Mouse (Mus musculus) granulocyte monocyte progenitor cell, adult 5-6 weeks (primary cell): ENCODE measurements around the gene Slc16a12. TPM values are rescaled to one million over a fixed set of nuclear protein-coding genes. Genes with fewer than 3 reads are reported as not detected.

ENCODE experiments used
- total RNA-seq, 2 experiments: library from RNA; stranded (forward) in 1 of 2; stranded (reverse) in 1 of 2; fragments of 200-712, 200-1000 nt in 1 of 2; fragments of >200 nt in 1 of 2; fragmentation: Nextera tagmentation in 1 of 2; gene quantifications; 2 replicates each; pipeline ENCODE4 v1.2.3; 2014 to 2017

The Slc16a12 gene
- total RNA-seq, 2 experiments from 2014 or later, result 0.10 TPM; not detected in 1

Other genes starting within 250 kb of the Slc16a12 start
- gene Lipa, start 219.8 kb downstream of the Slc16a12 start, total RNA-seq (2014; fragmentation: Nextera tagmentation), result 45.6 and 49.7 TPM in 2 replicates
- 31.4 and 33.1 TPM in 2 replicates for gene Lipa, start 219.8 kb downstream of the Slc16a12 start, total RNA-seq (2017)
- 8.9 and 9.2 TPM in 2 replicates for gene Ifit2, start 196.6 kb downstream of the Slc16a12 start, total RNA-seq (2014; fragmentation: Nextera tagmentation)
- gene Ifit2, start 196.6 kb downstream of the Slc16a12 start, total RNA-seq (2017), result 17.8 and 19.6 TPM in 2 replicates
- not detected in 2 replicates for gene Ifit3, start 163.8 kb downstream of the Slc16a12 start, total RNA-seq (2014; fragmentation: Nextera tagmentation)
- 1.1 and 3.5 TPM in 2 replicates for gene Ifit3, start 163.8 kb downstream of the Slc16a12 start, total RNA-seq (2017)
- gene Ifit1bl1, start 145.3 kb downstream of the Slc16a12 start, total RNA-seq (2014; fragmentation: Nextera tagmentation), result not detected in 2 replicates
- gene Ifit1bl1, start 145.3 kb downstream of the Slc16a12 start, total RNA-seq (2017), result 0.46 and 0.56 TPM in 2 replicates
- gene Ifit3b, start 139.3 kb downstream of the Slc16a12 start, total RNA-seq (2014; fragmentation: Nextera tagmentation), result not detected in 2 replicates
- not detected in 2 replicates for gene Ifit3b, start 139.3 kb downstream of the Slc16a12 start, total RNA-seq (2017)
- not detected in 2 replicates for gene Ifit1bl2, start 106.5 kb downstream of the Slc16a12 start, total RNA-seq (2014; fragmentation: Nextera tagmentation)
- gene Ifit1bl2, start 106.5 kb downstream of the Slc16a12 start, total RNA-seq (2017), result 0.04 and 1.3 TPM in 2 replicates
- 0.15 TPM in 1 of 2 replicates, not detected in the other for gene Ifit1, start 106.4 kb downstream of the Slc16a12 start, total RNA-seq (2014; fragmentation: Nextera tagmentation)
- gene Ifit1, start 106.4 kb downstream of the Slc16a12 start, total RNA-seq (2017), result 0.05 and 0.73 TPM in 2 replicates
- gene Pank1, start 132.2 kb upstream of the Slc16a12 start, total RNA-seq (2014; fragmentation: Nextera tagmentation), result 9.9 and 15.1 TPM in 2 replicates
- 4.7 and 7.1 TPM in 2 replicates for gene Pank1, start 132.2 kb upstream of the Slc16a12 start, total RNA-seq (2017)
- gene Kif20b, start 175.1 kb upstream of the Slc16a12 start, total RNA-seq (2014; fragmentation: Nextera tagmentation), result 50.7 and 77.6 TPM in 2 replicates
- gene Kif20b, start 175.1 kb upstream of the Slc16a12 start, total RNA-seq (2017), result 114 and 140 TPM in 2 replicates